Mouse (Mus musculus) neural tube, embryonic 11.5 days (tissue): ENCODE data around the gene Aacs. TPM values are rescaled to one million over a fixed set of nuclear protein-coding genes. Genes with fewer than 3 reads are reported as not detected.

ENCODE experiments used
- ATAC-seq: fragments of 200-750 bp; cut with Nextera tagmentation; 2 replicates; pipeline ENCODE4 v1.8.0; 2017; ENCODE audit warnings: moderate number of reproducible peaks, mild to moderate bottlenecking, moderate TSS enrichment, moderate library complexity; ENCODE audit not compliant: insufficient read depth, low FRiP score, low TSS enrichment
- DNase-seq: peaks from one replicate; pipeline ENCODE4 v3.0.0-alpha.2; 2015; ENCODE audit warnings: low spot score
- H3K27ac ChIP-seq: fragments of 300-500 bp; sonication (generic); 2 replicates; pipeline ENCODE4 v1.5.1; 2014; ENCODE audit warnings: low read depth, mild to moderate bottlenecking, low read length
- H3K27me3 ChIP-seq: fragments of 300-500 bp; sonication (generic); 2 replicates; pipeline ENCODE4 v1.6.1; 2014; ENCODE audit warnings: mild to moderate bottlenecking, low read length, mixed read lengths; ENCODE audit not compliant: control insufficient read depth, insufficient read depth
- H3K36me3 ChIP-seq: fragments of 300-500 bp; sonication (generic); 2 replicates; pipeline ENCODE4 v1.6.1; 2014; ENCODE audit warnings: mild to moderate bottlenecking, low read length, moderate library complexity, mixed read lengths; ENCODE audit not compliant: control insufficient read depth, insufficient read depth
- H3K4me1 ChIP-seq: fragments of 300-500 bp; sonication (generic); 2 replicates; pipeline ENCODE4 v1.6.1; 2014; ENCODE audit warnings: low read length, mixed read lengths; ENCODE audit not compliant: control insufficient read depth, insufficient read depth
- H3K4me2 ChIP-seq: fragments of 300-500 bp; sonication (generic); 2 replicates; pipeline ENCODE4 v1.6.1; 2014; ENCODE audit warnings: low read depth, mild to moderate bottlenecking, moderate library complexity
- H3K4me3 ChIP-seq: fragments of 300-500 bp; sonication (generic); 2 replicates; pipeline ENCODE4 v1.5.1; 2014; ENCODE audit warnings: low read depth, low read length
- H3K9ac ChIP-seq: fragments of 300-500 bp; sonication (generic); 2 replicates; pipeline ENCODE4 v1.6.1; 2014; ENCODE audit warnings: mild to moderate bottlenecking, low read length
- H3K9me3 ChIP-seq: fragments of 300-500 bp; sonication (generic); 2 replicates; pipeline ENCODE4 v1.6.1; 2016; ENCODE audit warnings: low read length; ENCODE audit not compliant: control insufficient read depth
- WGBS: fragments of 180-500 bp; shearing (Covaris S2); extraction: QIAGEN DNeasy Blood & Tissue Kit; methylation state at CpG from one replicate; pipeline ENCODE4 v1.1.7; 2014; 5-methylcytosine and 5-hydroxymethylcytosine counted together
- microRNA-seq: library from miRNA; unstranded; fragments of <30 nt; microRNA quantifications from one replicate; pipeline ENCODE4, GENCODE M21; 2016
- polyA plus RNA-seq: library from polyadenylated mRNA; unstranded; fragments of >200 nt; fragmentation: Nextera tagmentation; extraction: Ambion mirVana; gene quantifications from 2 replicates; pipeline ENCODE4 v1.2.1, GENCODE M21; 2014

The Aacs gene
- polyA plus RNA-seq, 1 experiment from 2014 or later: 65.1 TPM

- Histone ChIP-seq H3K9me3 (no peaks in the 10 kb centered on the region), H3K4me3 (no peak overlapping the region), H3K4me2 (no peak overlapping the region), H3K27ac (no peak overlapping the region), H3K27me3 (no peaks in the 10 kb centered on the region), H3K9ac (peak overlapping the region; percentile 2; the same call in 1 of the 2 replicates), H3K4me1 (0 out of 2 replicates have a peak, but pooled peaks cover 4% of the 10 kb centered on the region), H3K36me3 (no peaks in the 10 kb centered on the region)
- DNase-seq (peak; percentile 32), ATAC-seq (peak; percentile 61; the same call in 1 of the 2 replicates)
- 23% methylated on average over 11 of the region's 11 CpGs for WGBS
Observed at GRCm38 (mm10) chr5:125549750-125550489, 74.3 kb downstream of the Aacs start.

- H3K4me3 ChIP-seq: no peak overlapping the region
- no peaks in the 10 kb centered on the region for H3K27me3 ChIP-seq
- 79% methylated on average over 5 of the region's 5 CpGs for WGBS
- no peaks in the 10 kb centered on the region for H3K4me1 ChIP-seq
- no peak overlapping the region for H3K27ac ChIP-seq
- no peaks in the 10 kb centered on the region for H3K36me3 ChIP-seq
- H3K4me2 ChIP-seq: no peak overlapping the region
- H3K9ac ChIP-seq: no peak overlapping the region
- ATAC-seq: no peak
- no peaks in the 10 kb centered on the region for H3K9me3 ChIP-seq
- no peak for DNase-seq
Observed at GRCm38 (mm10) chr5:125555732-125556131, 80.1 kb downstream of the Aacs start.

- 0 out of 2 replicates have a peak, but pooled peaks cover 2% of the 10 kb centered on the region for H3K9me3 ChIP-seq
- no peaks in the 10 kb centered on the region for H3K4me1 ChIP-seq
- no peaks in the 10 kb centered on the region for H3K36me3 ChIP-seq
- H3K9ac ChIP-seq: no peak overlapping the region
- DNase-seq: peak; percentile 43
- ATAC-seq: no peak
- H3K4me2 ChIP-seq: no peak overlapping the region
- WGBS: 19% methylated on average over 6 of the region's 6 CpGs
- H3K4me3 ChIP-seq: no peak overlapping the region
- no peaks in the 10 kb centered on the region for H3K27me3 ChIP-seq
- H3K27ac ChIP-seq: peak overlapping the region; percentile 51
Observed at GRCm38 (mm10) chr5:125563492-125563891, 87.9 kb downstream of the Aacs start.

- H3K4me3 ChIP-seq: no peak overlapping the region
- no peaks in the 10 kb centered on the region for H3K27me3 ChIP-seq
- H3K36me3 ChIP-seq: no peaks in the 10 kb centered on the region
- H3K9me3 ChIP-seq: 0 out of 2 replicates have a peak, but pooled peaks cover 2% of the 10 kb centered on the region
- H3K4me1 ChIP-seq: no peaks in the 10 kb centered on the region
- H3K9ac ChIP-seq: no peak overlapping the region
- ATAC-seq (no peak), DNase-seq (no peak)
- no peak overlapping the region for H3K27ac ChIP-seq
- WGBS: 70% methylated on average over 11 of the region's 11 CpGs
- H3K4me2 ChIP-seq: no peak overlapping the region
Observed at GRCm38 (mm10) chr5:125565725-125566124, 90.1 kb downstream of the Aacs start.

Small RNAs within 50 kb of the gene (microRNA-seq; reads per million reads assigned to microRNA genes)
- gene Gm27551: not detected

Other genes with a start within 250 kb of the Aacs start
- gene Scarb1, start 134.7 kb upstream of the Aacs start, polyA plus RNA-seq: 22.2 and 28.3 TPM in 2 replicates
- 0.46 TPM in 1 of 2 replicates, not detected in the other for gene Gm10382, start 86.5 kb upstream of the Aacs start, polyA plus RNA-seq
- 1,090 and 1,143 TPM in 2 replicates for gene Ubc, start 85.6 kb upstream of the Aacs start, polyA plus RNA-seq
- 11.1 and 13.4 TPM in 2 replicates for gene Dhx37, start 41.7 kb upstream of the Aacs start, polyA plus RNA-seq
- gene Bri3bp, start 34.2 kb upstream of the Aacs start, polyA plus RNA-seq: 33.7 and 38.0 TPM in 2 replicates
- gene Tmem132b, start 56.0 kb downstream of the Aacs start, polyA plus RNA-seq: 1.4 and 1.5 TPM in 2 replicates